Mouse (Mus musculus) thymus, adult 2 months (tissue): ENCODE results near the gene Gm17402.

Experiments used
- CTCF ChIP-seq: fragments of 200-500 bp; IDR thresholded peaks from 2 replicates; pipeline ENCODE4 v1.5.1; 2012; ENCODE audit warnings: mild to moderate bottlenecking, control low read depth, low read length, moderate library complexity, borderline replicate concordance; ENCODE audit not compliant: control insufficient read depth, poor library complexity, insufficient read depth; ENCODE audit errors: extremely low read depth
- POLR2A ChIP-seq: fragments of 200-500 bp; IDR thresholded peaks from 2 replicates; pipeline ENCODE4 v1.6.1; 2012; ENCODE audit warnings: mild to moderate bottlenecking, low read length, control low read depth, moderate library complexity; ENCODE audit not compliant: control insufficient read depth, poor library complexity, insufficient read depth; ENCODE audit errors: extremely low read depth

DNA sequence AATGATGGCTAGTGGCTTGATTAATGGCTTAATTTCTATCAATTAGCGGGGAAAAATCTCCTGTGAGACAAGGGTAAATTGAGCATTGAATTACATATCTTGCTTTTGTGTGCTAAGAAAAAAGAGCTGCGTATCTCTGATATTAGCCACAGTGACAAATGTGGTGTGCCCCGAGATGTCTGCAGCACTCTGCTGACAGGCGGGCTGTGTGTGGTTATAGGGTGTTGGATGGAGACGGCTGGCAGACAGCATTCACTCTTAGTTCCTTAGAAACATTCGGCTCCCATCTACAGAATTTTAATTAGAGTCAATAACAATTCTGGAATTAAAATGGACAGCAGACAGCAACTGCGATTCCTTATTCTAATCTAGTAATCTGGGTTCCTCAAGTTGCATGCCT, 34.0 kb downstream of the Gm17402 start:
- TF ChIP-seq POLR2A, result no peak
- no peak for TF ChIP-seq CTCF
